Mouse (Mus musculus) inflammation-experienced regulatory T-cells, adult 6 months (primary cell): ENCODE data around the gene Tmem163. TPM values are rescaled to one million over a fixed set of nuclear protein-coding genes. Genes with fewer than 3 reads are reported as not detected.

Source experiments
- polyA plus RNA-seq, 3 experiments: library from polyadenylated mRNA; unstranded; fragments of 100-300 nt; shearing (Covaris generic); gene quantifications; one replicate each; pipeline ENCODE4 v1.2.1; 2017

Gene Tmem163
- polyA plus RNA-seq, 3 experiments from 2014 or later: 0.28 to 0.83 TPM; not detected in 1

Other genes starting within 250 kb of the Tmem163 start
- not detected for gene Acmsd, start 49.9 kb upstream of the Tmem163 start, polyA plus RNA-seq
- gene Ccnt2, start 94.6 kb upstream of the Tmem163 start, polyA plus RNA-seq: 100 to 1,000 TPM in 2 of 3 experiments, 10 to 100 TPM in 1; 79.6 to 135 (median 109) TPM
- 1 to 10 TPM in 1 of 3 experiments, under 1 TPM in 1, not detected in 1; 0.32 to 1.2 TPM for gene Map3k19, start 175.5 kb upstream of the Tmem163 start, polyA plus RNA-seq
- gene Rab3gap1, start 189.2 kb upstream of the Tmem163 start, polyA plus RNA-seq: 10 to 100 TPM; 48.3 to 83.3 (median 61.6) TPM